In genomic region chr3:69760081-69760480, GRCm38 (mm10) we compare ENCODE assay signal across 28 mouse cellular contexts. TPM values are rescaled to one million over a fixed set of nuclear protein-coding genes. Genes with fewer than 3 reads are reported as not detected.
DNase-seq lines count a peak whose midpoint lies in the region; ATAC-seq lines count a peak whose summit lies in the region.
"Had no signal": no experiment of that assay in that cellular context is flagged by ENCODE, and none has a peak within 500 bp of the region (broad histone marks: within the 10 kb centered on the region; RNA-seq: fewer than 3 reads in every experiment).

No protein-coding gene starts in this region.

- intact Hi-C loops in heart, postnatal 36 days (cut with DNase I) = no loop called here

- H3K36me3 ChIP-seq in heart, embryonic 10.5 days = peaks cover 25% of the 10 kb centered on the region

- no peaks in the 10 kb centered on the region for H3K27me3 ChIP-seq in heart, embryonic 10.5 days (ENCODE audit: insufficient read depth, poor library complexity, severe bottlenecking)
- H3K27me3 ChIP-seq: CH12.LX; embryonic facial prominence, embryonic 13.5 days; forebrain, embryonic 12.5 days; heart, embryonic 12.5 days; heart, embryonic 15.5 days; hindbrain, embryonic 12.5 days; Patski had no signal

- WGBS in heart, embryonic 10.5 days = 86% methylated on average over 6 of the region's 6 CpGs

- H3K9me3 ChIP-seq in heart, embryonic 10.5 days = no peaks in the 10 kb centered on the region
- H3K9me3 ChIP-seq: embryonic facial prominence, embryonic 10.5 days; embryonic facial prominence, embryonic 13.5 days; forebrain, embryonic 12.5 days; G1E; heart, embryonic 12.5 days; heart, embryonic 15.5 days; hindbrain, embryonic 12.5 days had no signal

- peak; percentile 39 to 49 for DNase-seq in cerebellum, adult 18-20 months
- DNase-seq in heart, embryonic 10.5 days (ENCODE audit: low spot score) = peak; percentile 31
- no peak for DNase-seq in heart, postnatal 36 days
- DNase-seq in cerebellum, adult 9-10 months = peak; percentile 58
- DNase-seq in cerebellum, postnatal 36 days = peak; percentile 26 to 27
- DNase-seq in urinary bladder, postnatal 25 days (ENCODE audit: low spot score) = no peak
- DNase-seq: adrenal gland, postnatal 10 days; adrenal gland, postnatal 36 days; B cell, adult 2 months; embryo, embryonic 11 days; gastrocnemius, postnatal 10 days; gastrocnemius, postnatal 36 days; heart, postnatal 10 days; kidney, adult 2 months had no signal

- H3K4me1 ChIP-seq in heart, embryonic 10.5 days = no peaks in the 10 kb centered on the region
- H3K4me1 ChIP-seq: embryonic facial prominence, embryonic 10.5 days; embryonic facial prominence, embryonic 13.5 days; forebrain, embryonic 12.5 days; heart, embryonic 12.5 days; heart, embryonic 15.5 days; hindbrain, embryonic 12.5 days had no signal

- ATAC-seq in cerebellum, adult (ENCODE audit: insufficient number of reproducible peaks, low FRiP score, low TSS enrichment) = no peak
- ATAC-seq: forebrain, embryonic 16.5 days; hindbrain, embryonic 16.5 days; intestine, postnatal 0 days; Patski had no signal

- H3K4me3 ChIP-seq in heart, embryonic 10.5 days = no peak overlapping the region
- H3K4me3 ChIP-seq: embryonic facial prominence, embryonic 10.5 days; embryonic facial prominence, embryonic 13.5 days; erythroblast, embryonic 14.5 days; forebrain, embryonic 12.5 days; heart, embryonic 12.5 days; heart, embryonic 15.5 days; hindbrain, embryonic 12.5 days had no signal

- no peak overlapping the region for H3K27ac ChIP-seq in heart, embryonic 10.5 days
- H3K27ac ChIP-seq: embryonic facial prominence, embryonic 10.5 days; embryonic facial prominence, embryonic 13.5 days; forebrain, embryonic 12.5 days; heart, embryonic 15.5 days; hindbrain, embryonic 12.5 days had no signal

RNA-seq across cellular contexts. Expression of gene Nmd3, which starts 38.3 kb away (rescaled TPM):
- polyA plus RNA-seq in heart, embryonic 10.5 days (2016; fragmentation: Nextera tagmentation; extraction: Ambion mirVana) = 139 and 149 TPM in 2 replicates
- 10 to 100 TPM; 37.2 to 44.3 TPM for total RNA-seq in heart, postnatal 36 days (2021)

Comparison
In these comparisons a context has a peak if more than half of its experiments do, and no peak if none do; other contexts are left out.
1. DNase-seq: peak in cerebellum, adult 18-20 months (2 of 2), heart, embryonic 10.5 days (single experiment), cerebellum, adult 9-10 months (single experiment) and cerebellum, postnatal 36 days (2 of 2); none in heart, postnatal 36 days (0 of 2) and urinary bladder, postnatal 25 days (single experiment).